ENCODE assay signal across 14 mouse cellular contexts in the genomic region with DNA sequence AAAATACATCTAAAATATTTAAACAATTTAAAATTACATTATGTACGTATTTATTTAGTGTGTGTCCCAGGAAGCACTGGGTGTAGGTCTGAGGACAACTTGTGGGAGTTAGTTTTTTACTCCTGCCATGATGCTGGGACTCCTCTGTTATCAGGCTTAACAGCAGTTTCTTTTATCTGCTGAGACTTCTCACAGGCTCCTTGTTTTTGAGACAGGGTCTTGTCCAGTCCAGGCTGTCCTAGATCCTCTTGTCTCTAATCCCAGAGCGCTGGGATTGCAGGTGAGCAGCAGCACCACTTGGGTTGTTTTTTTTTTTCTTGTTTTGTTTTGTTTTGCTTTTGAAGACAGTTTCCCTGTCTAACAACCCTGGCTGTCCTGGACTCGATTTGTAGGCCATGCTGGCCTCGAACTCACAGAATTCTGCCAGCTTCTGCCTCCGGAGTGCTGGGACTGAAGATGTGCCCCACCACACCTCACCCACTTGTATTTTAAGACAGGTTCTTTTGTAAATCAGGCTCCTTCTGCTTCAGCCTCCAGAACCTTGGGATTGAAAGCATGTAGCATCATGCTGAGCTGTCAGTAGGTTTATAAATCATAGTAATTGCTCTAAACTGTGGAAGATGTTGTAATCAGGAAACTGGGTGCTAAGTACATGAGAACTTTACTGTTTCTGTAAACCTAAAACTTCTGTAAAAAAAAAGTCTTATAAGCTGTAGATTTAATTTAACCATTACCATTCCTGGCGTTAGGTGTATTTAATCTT. TPM values are rescaled to one million over a fixed set of nuclear protein-coding genes. Genes with fewer than 3 reads are reported as not detected.
DNase-seq lines count a peak whose midpoint lies in the region; ATAC-seq and TF ChIP-seq lines count a peak whose summit lies in the region.
"Had no signal": no experiment of that assay in that cellular context is flagged by ENCODE, and none has a peak within 500 bp of the region (broad histone marks: within the 10 kb centered on the region; RNA-seq: fewer than 3 reads in every experiment).

No protein-coding gene starts in this region.

- no peak for DNase-seq in kidney, postnatal 25 days
- DNase-seq in adipocyte (ENCODE audit: low spot score): peak; percentile 65
- no peak for DNase-seq in right cerebral cortex, adult 18-20 months
- no peak for DNase-seq in cerebellum, adult 8-10 months
- DNase-seq in Muller cell, postnatal 12 days (ENCODE audit: inconsistent ontology term): no peak
- DNase-seq: adrenal gland, postnatal 10 days; cerebellum, adult 18-20 months; heart, postnatal 14 days; thymus, postnatal 36 days had no signal

- peak overlapping the region; percentile 35; the same call in 1 of the 2 replicates for H3K9ac ChIP-seq in kidney, embryonic 16.5 days (replicated peaks; ENCODE audit: low read length)
- no peak overlapping the region for H3K9ac ChIP-seq in intestine, postnatal 0 days (ENCODE audit: low read depth, low read length)
- peak overlapping the region; percentile 45 for H3K9ac ChIP-seq in liver, embryonic 16.5 days (ENCODE audit: low read depth, low read length)

- TF ChIP-seq CTCF in intestine, postnatal 0 days (IDR thresholded peaks at IDR 0.05; ENCODE audit: low read depth): no peak

- no peak overlapping the region for H3K4me2 ChIP-seq in kidney, embryonic 16.5 days (replicated peaks; ENCODE audit: low read depth, low read length)
- no peak overlapping the region; the same call in 1 of the 2 replicates for H3K4me2 ChIP-seq in intestine, postnatal 0 days (replicated peaks; ENCODE audit: low read depth)
- peak overlapping the region; percentile 71 for H3K4me2 ChIP-seq in liver, embryonic 16.5 days (ENCODE audit: low read depth, low read length)

- no peak overlapping the region for H3K27ac ChIP-seq in kidney, embryonic 16.5 days (ENCODE audit: low read length)
- H3K27ac ChIP-seq in intestine, postnatal 0 days (ENCODE audit: low read depth, low read length): peak overlapping the region; percentile 98; the same call in 1 of the 2 replicates
- H3K27ac ChIP-seq in liver, embryonic 16.5 days (ENCODE audit: low read length): peak overlapping the region; percentile 98

- H3K27me3 ChIP-seq in kidney, embryonic 16.5 days (ENCODE audit: insufficient read depth, low read length): no peaks in the 10 kb centered on the region
- H3K27me3 ChIP-seq in intestine, postnatal 0 days (replicated peaks; ENCODE audit: control insufficient read depth, insufficient read depth, low read length): no peaks in the 10 kb centered on the region
- H3K27me3 ChIP-seq in liver, embryonic 16.5 days (ENCODE audit: control insufficient read depth, insufficient read depth, low read depth, low read length): no peaks in the 10 kb centered on the region
- H3K27me3 ChIP-seq: forebrain, embryonic 12.5 days had no signal

- peaks cover 4% of the 10 kb centered on the region; the same call in 1 of the 2 replicates for H3K36me3 ChIP-seq in kidney, embryonic 16.5 days (ENCODE audit: insufficient read depth, low read length)
- H3K36me3 ChIP-seq in intestine, postnatal 0 days (ENCODE audit: control insufficient read depth, insufficient read depth): no peaks in the 10 kb centered on the region
- H3K36me3 ChIP-seq in liver, embryonic 16.5 days (ENCODE audit: control insufficient read depth, insufficient read depth): 0 out of 2 replicates have a peak, but pooled peaks cover under 1% of the 10 kb centered on the region

- no peak overlapping the region for H3K4me3 ChIP-seq in kidney, embryonic 16.5 days (ENCODE audit: low read length)
- H3K4me3 ChIP-seq in intestine, postnatal 0 days (ENCODE audit: low read depth, low read length): no peak overlapping the region
- peak overlapping the region; percentile 30 for H3K4me3 ChIP-seq in liver, embryonic 16.5 days (ENCODE audit: low read depth, low read length)

- 0 out of 2 replicates have a peak, but pooled peaks cover 3% of the 10 kb centered on the region for H3K9me3 ChIP-seq in kidney, embryonic 16.5 days (ENCODE audit: low read length)
- no peaks in the 10 kb centered on the region for H3K9me3 ChIP-seq in intestine, postnatal 0 days (ENCODE audit: control insufficient read depth)
- H3K9me3 ChIP-seq in liver, embryonic 16.5 days (replicated peaks; ENCODE audit: control insufficient read depth, low read length): no peaks in the 10 kb centered on the region
- H3K9me3 ChIP-seq: forebrain, embryonic 12.5 days had no signal

- WGBS in kidney, embryonic 16.5 days: 67% methylated on average over 6 of the region's 6 CpGs
- 83% methylated on average over 6 of the region's 6 CpGs for WGBS in intestine, postnatal 0 days
- 49% methylated on average over 6 of the region's 6 CpGs for WGBS in liver, embryonic 16.5 days (ENCODE audit: insufficient replicate concordance)

- H3K4me1 ChIP-seq in kidney, embryonic 16.5 days (ENCODE audit: insufficient read depth, low read length): peaks cover 21% of the 10 kb centered on the region
- H3K4me1 ChIP-seq in intestine, postnatal 0 days (replicated peaks; ENCODE audit: control insufficient read depth, insufficient read depth, low read length): peaks cover 4% of the 10 kb centered on the region
- peaks cover 49% of the 10 kb centered on the region for H3K4me1 ChIP-seq in liver, embryonic 16.5 days (ENCODE audit: control insufficient read depth, low read depth, low read length)

- no peak for ATAC-seq in kidney, embryonic 16.5 days (ENCODE audit: low FRiP score, low TSS enrichment)
- ATAC-seq in intestine, postnatal 0 days: no peak
- ATAC-seq in liver, embryonic 16.5 days (ENCODE audit: low read depth): peak; percentile 12; the same call in 1 of the 2 replicates
- ATAC-seq: inflammation-experienced regulatory T-cells, adult 6 months had no signal

RNA-seq across cellular contexts. Expression of a gene that starts 1.8 kb away (rescaled TPM):
- 76.1 and 86.1 TPM in 2 replicates for polyA plus RNA-seq in kidney, embryonic 16.5 days (2015; fragmentation: Nextera tagmentation; extraction: Ambion mirVana)
- 64.5 and 67.9 TPM in 2 replicates for polyA plus RNA-seq in intestine, postnatal 0 days (2015; fragmentation: Nextera tagmentation; extraction: Ambion mirVana)
- 47.9 and 56.0 TPM in 2 replicates for polyA plus RNA-seq in liver, embryonic 16.5 days (2015; fragmentation: Nextera tagmentation; extraction: Ambion mirVana)

RNA-seq across cellular contexts. Expression of a gene that starts 9.5 kb away (rescaled TPM):
- polyA plus RNA-seq in kidney, embryonic 16.5 days (2015; fragmentation: Nextera tagmentation; extraction: Ambion mirVana): 34.7 and 37.8 TPM in 2 replicates
- polyA plus RNA-seq in intestine, postnatal 0 days (2015; fragmentation: Nextera tagmentation; extraction: Ambion mirVana): 7.7 and 8.4 TPM in 2 replicates
- polyA plus RNA-seq in liver, embryonic 16.5 days (2015; fragmentation: Nextera tagmentation; extraction: Ambion mirVana): 8.5 and 10.1 TPM in 2 replicates

RNA-seq across cellular contexts. Expression of a gene that starts 35.7 kb away (rescaled TPM):
- polyA plus RNA-seq in kidney, embryonic 16.5 days (2015; fragmentation: Nextera tagmentation; extraction: Ambion mirVana): 55.3 and 56.8 TPM in 2 replicates
- polyA plus RNA-seq in intestine, postnatal 0 days (2015; fragmentation: Nextera tagmentation; extraction: Ambion mirVana): 4.1 and 7.4 TPM in 2 replicates
- 10.4 and 11.4 TPM in 2 replicates for polyA plus RNA-seq in liver, embryonic 16.5 days (2015; fragmentation: Nextera tagmentation; extraction: Ambion mirVana)
